Comparison of ENCODE assay signal across 11 mouse cellular contexts in the genomic region with DNA sequence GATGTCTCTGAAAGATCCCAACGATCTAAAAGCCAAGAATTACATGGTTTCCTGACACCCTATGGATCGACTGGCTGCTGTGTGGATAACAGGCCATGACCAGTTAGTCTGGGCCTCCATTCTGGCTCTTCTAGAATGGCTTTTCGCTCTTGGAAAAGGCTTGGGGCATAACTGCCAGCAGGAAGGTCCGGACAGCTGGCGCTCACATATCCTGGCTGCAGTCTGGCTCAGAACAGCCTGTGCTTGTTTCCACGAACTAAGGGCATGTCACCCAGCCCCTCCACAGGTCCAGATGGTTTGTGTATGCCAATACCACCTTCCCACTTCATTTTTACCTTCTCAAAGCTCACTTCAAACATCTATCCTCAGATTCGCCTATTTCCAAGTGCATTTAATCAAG. TPM values are rescaled to one million over a fixed set of nuclear protein-coding genes. Genes with fewer than 3 reads are reported as not detected.
DNase-seq lines count a peak whose midpoint lies in the region; ATAC-seq and TF ChIP-seq lines count a peak whose summit lies in the region.
"Had no signal": no experiment of that assay in that cellular context is flagged by ENCODE, and none has a peak within 500 bp of the region (broad histone marks: within the 10 kb centered on the region; RNA-seq: fewer than 3 reads in every experiment).

No protein-coding gene starts in this region.

- WGBS in forebrain, postnatal 0 days, result 61% methylated on average over 7 of the region's 7 CpGs
- 89% methylated on average over 7 of the region's 7 CpGs for WGBS in forebrain, embryonic 10.5 days

- no peak overlapping the region for H3K4me3 ChIP-seq in forebrain, postnatal 0 days (ENCODE audit: low read depth, low read length)
- no peak overlapping the region for H3K4me3 ChIP-seq in forebrain, embryonic 10.5 days
- H3K4me3 ChIP-seq: intestine, embryonic 15.5 days; liver, embryonic 13.5 days had no signal

- no peak overlapping the region for H3K9ac ChIP-seq in forebrain, postnatal 0 days
- H3K9ac ChIP-seq: intestine, embryonic 15.5 days; liver, embryonic 13.5 days had no signal

- intact Hi-C loops in left cerebral cortex, postnatal 4 days (cut with DNase I), result no loop called here
- intact Hi-C loops in left cerebral cortex, postnatal 14 days (cut with DNase I), result no loop called here
- intact Hi-C loops in heart, postnatal 14 days (cut with DNase I), result no loop called here

- H3K4me2 ChIP-seq in forebrain, postnatal 0 days (ENCODE audit: low read depth), result no peak overlapping the region
- H3K4me2 ChIP-seq: intestine, embryonic 15.5 days; liver, embryonic 13.5 days had no signal

- no peaks in the 10 kb centered on the region for H3K27me3 ChIP-seq in forebrain, postnatal 0 days (ENCODE audit: insufficient read depth, low read length)
- no peaks in the 10 kb centered on the region for H3K27me3 ChIP-seq in forebrain, embryonic 10.5 days (ENCODE audit: poor library complexity, severe bottlenecking)
- H3K27me3 ChIP-seq: intestine, embryonic 15.5 days; liver, embryonic 13.5 days had no signal

- DNase-seq in forebrain, postnatal 0 days, result peak; percentile 22
- DNase-seq in forebrain, embryonic 10.5 days (ENCODE audit: extremely low spot score, low spot score), result no peak
- peak; percentile 69 for DNase-seq in left cerebral cortex, postnatal 4 days
- DNase-seq in left cerebral cortex, postnatal 14 days (ENCODE audit: low spot score in 2 of 2), result no peak
- DNase-seq in cerebellum, postnatal 25 days, result peak; percentile 80 to 84
- peak; percentile 23 to 39 for DNase-seq in heart, postnatal 14 days
- DNase-seq in lung, postnatal 4 days, result no peak
- no peak for DNase-seq in lung, postnatal 25 days (ENCODE audit: low spot score)
- DNase-seq: kidney, postnatal 25 days; liver, embryonic 13.5 days had no signal

- H3K36me3 ChIP-seq in forebrain, postnatal 0 days (ENCODE audit: insufficient read depth), result no peaks in the 10 kb centered on the region
- H3K36me3 ChIP-seq in forebrain, embryonic 10.5 days (replicated peaks), result no peaks in the 10 kb centered on the region
- H3K36me3 ChIP-seq: intestine, embryonic 15.5 days; liver, embryonic 13.5 days had no signal

- no peaks in the 10 kb centered on the region for H3K9me3 ChIP-seq in forebrain, postnatal 0 days (ENCODE audit: low read length)
- no peaks in the 10 kb centered on the region for H3K9me3 ChIP-seq in forebrain, embryonic 10.5 days
- H3K9me3 ChIP-seq: intestine, embryonic 15.5 days; liver, embryonic 13.5 days had no signal

- TF ChIP-seq CTCF in forebrain, postnatal 0 days (IDR thresholded peaks at IDR 0.05; ENCODE audit: low read depth), result no peak

- ATAC-seq in forebrain, postnatal 0 days, result peak; percentile 40; the same call in 1 of the 2 replicates
- ATAC-seq: intestine, embryonic 15.5 days had no signal

- peaks cover 13% of the 10 kb centered on the region for H3K4me1 ChIP-seq in forebrain, postnatal 0 days (ENCODE audit: insufficient read depth)
- H3K4me1 ChIP-seq in forebrain, embryonic 10.5 days, result peaks cover 19% of the 10 kb centered on the region

- H3K27ac ChIP-seq in forebrain, postnatal 0 days (ENCODE audit: low read depth, low read length), result no peak overlapping the region
- no peak overlapping the region for H3K27ac ChIP-seq in forebrain, embryonic 10.5 days
- H3K27ac ChIP-seq: intestine, embryonic 15.5 days; liver, embryonic 13.5 days had no signal

RNA-seq across cellular contexts. Expression of a gene that starts 22.0 kb away (rescaled TPM):
- total RNA-seq in forebrain, postnatal 0 days (2014; rRNA removed), result 23.9 and 27.9 TPM in 2 replicates
- 23.5 and 28.8 TPM in 2 replicates for polyA plus RNA-seq in forebrain, postnatal 0 days (2015; fragmentation: Nextera tagmentation; extraction: Ambion mirVana)
- 12.6 and 13.1 TPM in 2 replicates for polyA plus RNA-seq in forebrain, embryonic 10.5 days (2016; fragmentation: Nextera tagmentation; extraction: Ambion mirVana)
- total RNA-seq in left cerebral cortex, postnatal 4 days (2021), result 10 to 100 TPM; 51.8 to 54.3 TPM
- 10 to 100 TPM; 74.9 to 79.6 TPM for total RNA-seq in left cerebral cortex, postnatal 14 days (2021)
- 10 to 100 TPM; 69.7 to 70.8 TPM for total RNA-seq in heart, postnatal 14 days (2021)

Comparison
In these comparisons a context has a peak if more than half of its experiments do, and no peak if none do; other contexts are left out.
1. DNase-seq: peak in forebrain, postnatal 0 days (single experiment), left cerebral cortex, postnatal 4 days (single experiment), cerebellum, postnatal 25 days (2 of 2) and heart, postnatal 14 days (2 of 2); none in forebrain, embryonic 10.5 days (single experiment), left cerebral cortex, postnatal 14 days (0 of 2), lung, postnatal 4 days (0 of 2) and lung, postnatal 25 days (single experiment).